Mouse (Mus musculus): ENCODE data around the gene Atp2a2. TPM values are rescaled to one million over a fixed set of nuclear protein-coding genes. Genes with fewer than 3 reads are reported as not detected.

Gene Atp2a2
- total RNA-seq (2021) = 100 to 1,000 TPM; 213 to 317 TPM
- long read RNA-seq, experiment 1, full-length matches to known transcripts = 128 of 168 reads
- long read RNA-seq, experiment 1, partial matches to known transcripts = 18 of 168 reads
- long read RNA-seq, experiment 1, other reads (novel, unspliced or antisense) = 22 of 168 reads
- long read RNA-seq, experiment 2, full-length matches to known transcripts = 215 of 274 reads
- long read RNA-seq, experiment 2, partial matches to known transcripts = 27 of 274 reads
- long read RNA-seq, experiment 2, other reads (novel, unspliced or antisense) = 32 of 274 reads

- intact Hi-C loops (cut with DNase I; ENCODE audit: low total_unique reads) = no loop called here
- peak; percentile 93 for DNase-seq
Measured at GRCm38 (mm10) chr5:122502077-122502941, at the start of gene Atp2a2. Atp2a2 (minus strand) TSS chr5:122502225.

- intact Hi-C loops (cut with DNase I; ENCODE audit: low total_unique reads) = no loop called here
Measured at GRCm38 (mm10) chr5:122550460-122550859, 48.4 kb upstream of the Atp2a2 start.

GRCm38 (mm10) chr5:122548671-122549070 is 46.6 kb upstream of the Atp2a2 start:
- intact Hi-C loops (cut with DNase I; ENCODE audit: low total_unique reads) = loop anchor here (10.0 kb wide), 1 partner anchor 76 kb away; no protein-coding TSS in a partner anchor
- DNase-seq = no peak

More at GRCm38 (mm10) chr5:122550460-122550859, 48.4 kb upstream of the Atp2a2 start:
- DNase-seq = no peak

- intact Hi-C loops (cut with DNase I; ENCODE audit: low total_unique reads) = loop anchor here (10.0 kb wide), 1 partner anchor 77 kb away; no protein-coding TSS in a partner anchor
- no peak for DNase-seq
Measured at GRCm38 (mm10) chr5:122547810-122548209, 45.8 kb upstream of the Atp2a2 start.

GRCm38 (mm10) chr5:122547251-122547714 is 45.3 kb upstream of the Atp2a2 start:
- DNase-seq = peak; percentile 33
- intact Hi-C loops (cut with DNase I; ENCODE audit: low total_unique reads) = loop anchor here (10.0 kb wide), 1 partner anchor 78 kb away; no protein-coding TSS in a partner anchor

GRCm38 (mm10) chr5:122543392-122543791 is 41.4 kb upstream of the Atp2a2 start:
- DNase-seq = no peak
- intact Hi-C loops (cut with DNase I; ENCODE audit: low total_unique reads) = loop anchor here (10.0 kb wide), 1 partner anchor 81 kb away; no protein-coding TSS in a partner anchor

DNA sequence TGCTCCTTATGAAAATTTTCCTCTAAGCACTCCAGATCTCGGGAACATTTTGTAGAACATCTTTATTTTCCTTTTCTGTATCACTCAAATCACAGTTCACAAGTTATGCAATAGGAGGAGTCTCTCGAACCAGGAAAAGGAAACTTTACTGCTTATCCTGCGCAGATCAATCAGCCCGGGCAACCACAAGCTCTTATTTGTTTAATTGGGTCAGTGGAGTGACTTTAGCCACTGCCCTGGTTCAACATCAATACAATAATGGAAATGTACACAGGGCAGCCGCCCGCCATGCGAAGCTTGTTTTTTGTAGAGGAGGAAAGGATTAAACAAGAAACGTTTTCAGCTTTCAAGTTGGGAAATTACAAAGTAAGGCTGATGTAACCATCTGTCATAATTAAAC is 39.8 kb upstream of the Atp2a2 start:
- intact Hi-C loops (cut with DNase I; ENCODE audit: low total_unique reads) = loop anchor here (10.0 kb wide), 1 partner anchor 83 kb away; no protein-coding TSS in a partner anchor
- DNase-seq = no peak

DNA sequence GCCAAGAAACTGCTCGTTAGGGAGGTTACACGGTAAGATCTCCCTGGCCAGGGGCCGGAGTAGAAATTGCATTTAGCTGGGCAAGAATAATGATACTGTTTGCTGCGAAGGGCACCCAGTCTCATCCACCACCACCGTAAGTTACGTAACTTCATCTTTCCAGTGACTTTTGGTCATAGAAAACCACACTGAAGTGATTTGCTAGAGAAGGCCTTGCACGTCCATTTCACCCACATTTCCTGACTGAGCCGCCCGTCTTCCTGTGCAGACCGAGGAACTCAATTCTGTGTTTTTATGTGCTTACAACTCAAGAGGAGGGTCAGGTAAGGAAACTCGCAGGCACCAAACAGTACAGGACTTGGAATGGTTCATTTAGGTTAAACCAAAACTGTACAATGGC is 36.1 kb upstream of the Atp2a2 start:
- intact Hi-C loops (cut with DNase I; ENCODE audit: low total_unique reads) = no loop called here

GRCm38 (mm10) chr5:122537654-122538053 is 35.6 kb upstream of the Atp2a2 start:
- DNase-seq = no peak
- intact Hi-C loops (cut with DNase I; ENCODE audit: low total_unique reads) = no loop called here

More for the DNA sequence above, 36.1 kb upstream of the Atp2a2 start:
- no peak for DNase-seq

DNA sequence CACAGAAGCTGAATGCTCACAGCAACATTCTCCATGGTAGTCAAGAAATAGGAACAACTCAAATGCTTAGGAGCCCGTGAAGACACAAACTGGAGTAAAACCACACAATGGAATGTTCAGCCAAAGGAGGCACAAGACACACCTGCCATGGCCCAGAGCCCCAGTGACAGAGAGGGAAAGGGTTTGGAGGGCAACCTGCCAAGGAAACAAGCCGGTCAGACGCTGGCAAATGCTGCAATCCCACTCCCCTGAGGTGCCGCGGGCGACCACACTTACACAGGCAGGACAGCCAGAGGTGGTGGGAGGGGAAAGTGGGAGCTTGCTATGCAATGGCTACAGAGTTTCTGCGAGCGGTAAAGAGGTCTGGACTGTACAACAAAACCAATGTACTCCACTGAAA is 31.9 kb upstream of the Atp2a2 start:
- DNase-seq = no peak
- intact Hi-C loops (cut with DNase I; ENCODE audit: low total_unique reads) = no loop called here

GRCm38 (mm10) chr5:122529913-122530604 is 28.0 kb upstream of the Atp2a2 start:
- DNase-seq = no peak
- intact Hi-C loops (cut with DNase I; ENCODE audit: low total_unique reads) = no loop called here

DNA sequence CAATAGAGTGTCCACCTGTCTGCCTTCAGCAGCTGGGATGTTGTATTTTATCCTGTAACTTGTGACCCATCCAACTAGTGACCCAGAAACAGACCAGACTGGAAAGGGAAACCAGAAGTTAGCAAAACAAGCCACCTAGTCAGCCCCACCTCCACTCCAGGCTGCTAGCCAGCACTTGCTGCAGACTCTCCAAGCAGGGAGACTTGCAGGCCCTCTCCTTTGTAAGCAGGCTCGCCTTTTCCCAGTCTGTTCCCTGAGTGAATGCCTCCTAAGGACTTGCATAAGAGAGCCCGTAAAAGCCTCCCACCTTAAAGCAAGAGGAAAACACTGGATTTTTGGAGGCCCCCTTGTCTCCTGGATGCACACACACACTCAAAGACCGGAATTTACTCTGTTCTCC is 27.3 kb upstream of the Atp2a2 start:
- peak; percentile 74 for DNase-seq
- intact Hi-C loops (cut with DNase I; ENCODE audit: low total_unique reads) = no loop called here

- intact Hi-C loops (cut with DNase I; ENCODE audit: low total_unique reads) = no loop called here
- DNase-seq = no peak
Measured at GRCm38 (mm10) chr5:122528591-122528990, 26.6 kb upstream of the Atp2a2 start.

GRCm38 (mm10) chr5:122527761-122528160 is 25.7 kb upstream of the Atp2a2 start:
- intact Hi-C loops (cut with DNase I; ENCODE audit: low total_unique reads) = no loop called here

GRCm38 (mm10) chr5:122526878-122527730 is 25.1 kb upstream of the Atp2a2 start:
- intact Hi-C loops (cut with DNase I; ENCODE audit: low total_unique reads) = no loop called here

More at GRCm38 (mm10) chr5:122527761-122528160, 25.7 kb upstream of the Atp2a2 start:
- DNase-seq = no peak

GRCm38 (mm10) chr5:122526405-122526804 is 24.4 kb upstream of the Atp2a2 start:
- peak; percentile 21 for DNase-seq
- intact Hi-C loops (cut with DNase I; ENCODE audit: low total_unique reads) = no loop called here

More at GRCm38 (mm10) chr5:122526878-122527730, 25.1 kb upstream of the Atp2a2 start:
- no peak for DNase-seq

GRCm38 (mm10) chr5:122525238-122525931 is 23.4 kb upstream of the Atp2a2 start:
- peak; percentile 30 for DNase-seq
- intact Hi-C loops (cut with DNase I; ENCODE audit: low total_unique reads) = no loop called here

DNA sequence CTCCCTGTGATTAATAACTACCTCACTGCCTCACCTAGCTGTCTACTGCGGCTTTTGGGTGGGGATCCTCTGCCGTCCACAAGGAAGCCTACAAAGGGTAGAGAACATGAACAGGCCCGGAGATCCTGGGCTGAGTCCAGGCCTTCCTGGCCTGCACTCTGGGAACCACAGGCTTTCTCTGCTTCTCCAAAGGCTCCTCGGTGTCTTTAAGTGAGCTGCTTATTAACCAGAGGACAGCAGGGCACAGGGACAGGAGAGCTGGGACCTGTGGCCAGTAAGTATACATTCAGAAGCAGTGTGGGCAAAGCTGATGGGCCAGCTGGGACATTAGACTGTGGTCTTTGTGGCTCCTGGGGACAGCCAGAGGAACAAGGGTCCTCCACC is 22.8 kb upstream of the Atp2a2 start:
- intact Hi-C loops (cut with DNase I; ENCODE audit: low total_unique reads) = no loop called here
- no peak for DNase-seq

Data from gastrocnemius, postnatal 14 days (tissue).